Mouse (Mus musculus) MEL-GATA-1-ER (cell line): ENCODE measurements around the gene Fbxo10.
"Not testable (repeated sequence)": the region's sequence is repeated elsewhere in the genome, so short reads cannot be mapped to it uniquely, and the experiment has no call there.

ENCODE experiments used
- DNase-seq: peaks from one replicate; pipeline ENCODE4 v3.0.0-alpha.2; 2012; ENCODE audit warnings: low read depth; ENCODE audit errors: extremely low read depth

Fbxo10 gene

GRCm38 (mm10) chr4:45084021-45084894 lies at the start of gene Fbxo10:
Fbxo10 (minus strand) TSS chr4:45084604.
- DNase-seq, result peak; percentile 60

GRCm38 (mm10) chr4:45131021-45131420 lies 46.6 kb upstream of the Fbxo10 start:
- DNase-seq, result no peak

GRCm38 (mm10) chr4:45121311-45121710 lies 36.9 kb upstream of the Fbxo10 start:
- no peak for DNase-seq

GRCm38 (mm10) chr4:45108456-45109110 lies 24.2 kb upstream of the Fbxo10 start:
- no peak for DNase-seq

GRCm38 (mm10) chr4:45107601-45108277 lies 23.3 kb upstream of the Fbxo10 start, which contains the start of gene Tomm5:
Tomm5 (minus strand) TSS chr4:45108114.
- peak; percentile 91 for DNase-seq

DNA sequence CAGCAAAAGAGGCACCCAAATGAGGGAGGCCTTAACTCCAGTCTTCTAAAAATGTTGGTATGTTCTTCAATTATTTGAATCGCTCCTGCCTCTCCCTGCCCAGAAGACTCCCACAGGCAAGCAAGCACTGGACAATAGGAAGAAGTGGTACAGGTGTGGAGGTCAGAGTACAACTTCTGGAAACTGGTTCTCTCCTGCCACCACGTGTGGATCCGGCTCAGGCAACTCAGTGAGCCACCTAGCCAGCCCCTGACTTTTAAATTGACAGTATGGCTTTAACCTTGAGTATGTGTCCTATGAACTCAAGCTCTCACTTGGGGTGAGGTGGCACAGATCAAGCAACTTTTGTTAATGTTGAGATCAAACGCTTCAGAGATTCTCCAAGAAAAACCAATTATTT lies 22.7 kb upstream of the Fbxo10 start:
- no peak for DNase-seq

DNA sequence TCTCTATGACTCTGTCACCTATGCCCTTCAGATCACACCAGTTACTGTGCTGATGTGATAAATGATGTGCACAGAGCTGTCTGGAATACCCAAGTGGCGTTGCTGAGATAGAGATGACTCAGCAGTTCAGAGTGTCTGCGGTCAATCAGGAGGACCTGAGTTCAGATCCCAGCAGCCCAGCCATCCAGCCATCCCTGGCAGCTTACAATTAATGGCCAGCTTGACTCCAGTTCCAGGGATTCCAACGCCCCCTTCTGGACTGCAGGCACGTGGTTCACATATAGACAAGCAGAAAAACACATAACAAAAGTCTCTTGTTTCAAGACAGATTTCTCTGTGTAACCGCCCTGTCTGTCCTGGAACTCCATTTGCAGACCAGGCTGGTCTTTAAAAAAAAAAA lies 22.0 kb upstream of the Fbxo10 start:
- no peak for DNase-seq

DNA sequence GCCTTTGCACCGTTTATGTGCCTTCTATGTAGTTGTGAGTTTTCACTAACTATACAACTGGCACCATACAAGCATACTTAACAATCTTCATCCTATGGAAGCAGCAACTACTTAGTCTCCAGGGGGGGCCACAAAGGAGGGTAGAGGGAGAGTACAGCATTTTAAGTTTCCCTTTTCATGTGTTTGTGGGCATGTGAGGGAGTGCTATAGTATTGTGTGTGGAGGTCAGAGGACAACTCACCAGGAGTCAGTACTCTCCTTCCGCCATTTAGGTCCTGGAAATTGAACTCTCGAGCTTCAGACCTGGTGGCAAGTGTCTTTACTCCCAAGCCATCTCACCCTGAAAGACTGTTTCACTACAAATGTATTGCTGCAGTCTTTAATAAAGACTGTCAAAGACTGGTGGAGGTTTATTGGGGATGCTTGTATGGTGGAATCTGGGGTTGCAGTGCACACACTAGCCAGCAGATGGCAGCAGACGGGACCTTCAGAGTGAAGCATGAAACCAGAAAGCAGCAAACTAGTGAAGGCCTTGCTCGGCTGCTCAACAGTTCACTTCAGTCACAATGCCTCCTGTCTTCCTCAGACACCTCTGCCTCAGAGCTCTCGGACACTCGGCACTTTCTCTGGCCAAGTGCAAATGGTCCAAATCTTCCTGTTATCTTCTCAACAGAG lies 12.9 kb upstream of the Fbxo10 start:
- peak; percentile 44 for DNase-seq

- DNase-seq, result no peak
Measured at GRCm38 (mm10) chr4:45084895-45085290, 489 bp upstream of the Fbxo10 start.

DNA sequence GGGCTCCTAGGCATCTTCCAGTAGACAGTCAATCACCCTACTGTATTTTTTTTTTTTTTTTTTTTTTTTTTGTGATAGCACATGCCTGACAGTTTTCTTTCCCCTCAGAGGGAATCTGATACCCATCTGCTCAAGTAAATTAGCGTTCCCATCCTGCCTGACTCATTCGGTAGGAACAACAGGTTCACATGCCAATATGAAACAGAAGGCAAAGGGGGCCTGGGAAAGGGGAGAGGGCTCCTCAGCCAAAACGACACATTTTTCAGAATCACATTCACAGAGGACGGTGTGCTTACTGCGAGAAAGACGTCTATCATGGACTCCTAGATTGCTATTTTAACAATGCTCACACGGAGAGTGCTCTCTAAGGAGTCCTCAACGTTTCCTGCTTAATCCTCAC lies 917 bp downstream of the Fbxo10 start:
- no peak for DNase-seq

GRCm38 (mm10) chr4:45082951-45083350 lies 1.5 kb downstream of the Fbxo10 start:
- no peak for DNase-seq

GRCm38 (mm10) chr4:45081041-45081440 lies 3.4 kb downstream of the Fbxo10 start:
- not testable (repeated sequence) for DNase-seq

- peak; percentile 54 for DNase-seq
Measured at GRCm38 (mm10) chr4:45073544-45073943, 10.9 kb downstream of the Fbxo10 start.

DNA sequence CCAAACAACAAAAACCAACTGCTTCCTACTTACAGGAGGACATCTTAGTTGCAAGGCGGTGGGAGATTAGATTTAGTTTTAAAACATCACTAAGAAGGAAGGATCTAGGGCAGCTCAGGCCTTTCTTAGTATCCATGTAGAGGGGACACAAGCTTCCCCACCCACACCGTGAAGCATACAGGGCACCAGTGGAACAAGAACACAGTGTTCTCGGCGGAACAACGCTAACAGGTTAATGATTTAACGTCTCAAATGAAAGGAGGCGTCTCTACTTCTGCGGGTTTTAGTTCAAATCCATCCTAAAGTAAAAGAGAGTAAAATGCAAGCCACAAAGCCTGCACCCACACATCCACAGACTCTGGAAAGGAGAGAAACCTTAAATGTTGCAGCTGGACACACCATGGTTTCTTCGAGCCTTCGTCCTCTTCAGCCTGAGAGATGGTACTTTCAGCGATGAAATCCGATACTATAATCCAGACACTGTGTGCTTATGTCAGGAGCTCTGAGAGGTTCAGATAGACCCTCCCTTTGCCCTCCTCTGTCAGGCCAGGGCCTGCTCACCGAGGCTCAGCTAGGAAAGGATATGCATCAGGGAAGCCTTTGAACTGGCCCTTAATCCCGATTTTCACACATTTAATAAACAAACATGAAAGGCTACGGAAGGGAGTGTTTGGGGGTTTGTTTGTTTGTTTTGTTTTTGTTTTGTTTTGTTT lies 12.0 kb downstream of the Fbxo10 start:
- DNase-seq, result no peak

- no peak for DNase-seq
Measured at GRCm38 (mm10) chr4:45067742-45068141, 16.7 kb downstream of the Fbxo10 start.

GRCm38 (mm10) chr4:45066036-45066730 lies 18.2 kb downstream of the Fbxo10 start:
- no peak for DNase-seq

DNA sequence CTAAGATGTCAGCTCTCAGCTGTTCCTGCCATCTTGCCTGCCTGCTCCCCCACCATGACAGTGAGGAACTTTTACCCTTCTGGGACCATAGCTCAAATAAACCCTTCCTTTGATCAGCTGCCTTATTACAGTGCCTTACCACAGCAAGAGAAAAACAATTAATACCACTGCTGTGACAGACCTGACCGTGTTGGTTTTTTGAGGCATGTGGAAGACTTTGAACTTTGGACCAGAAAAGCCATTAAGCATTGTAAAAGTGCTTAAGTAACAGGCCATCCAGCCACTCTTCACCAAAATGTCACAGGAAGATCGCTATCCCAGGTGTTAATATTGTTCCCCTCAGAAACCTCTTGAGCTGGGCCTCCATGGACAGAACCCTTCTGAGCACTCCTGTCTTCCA lies 19.8 kb downstream of the Fbxo10 start:
- DNase-seq, result no peak

DNA sequence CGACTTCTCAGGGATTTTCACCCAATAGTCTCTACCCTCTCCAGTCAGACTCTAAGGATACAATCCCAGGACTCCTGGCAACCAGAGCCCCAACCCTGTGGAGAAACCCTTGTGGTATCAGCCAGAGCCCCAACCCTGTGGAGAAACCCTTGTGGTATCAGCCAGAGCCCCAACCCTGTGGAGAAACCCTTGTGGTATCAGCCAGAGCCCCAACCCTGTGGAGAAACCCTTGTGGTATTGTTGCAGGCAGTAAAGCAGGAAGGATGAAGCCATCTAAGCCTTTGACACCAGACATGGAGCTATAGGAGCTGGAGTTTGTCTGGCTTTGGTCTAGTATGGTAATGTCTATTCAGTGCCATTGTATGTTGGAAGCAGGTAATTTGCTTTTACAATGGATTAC lies 20.6 kb downstream of the Fbxo10 start:
- not testable (repeated sequence) for DNase-seq

GRCm38 (mm10) chr4:45055451-45055850 lies 29.0 kb downstream of the Fbxo10 start:
- no peak for DNase-seq

- no peak for DNase-seq
Measured at GRCm38 (mm10) chr4:45054862-45055261, 29.5 kb downstream of the Fbxo10 start.
